Mouse (Mus musculus) gastrocnemius, postnatal 14 days (tissue): Measurements from ENCODE around the gene Ptprg. TPM values are rescaled to one million over a fixed set of nuclear protein-coding genes. Genes with fewer than 3 reads are reported as not detected.
A peak's percentile ranks its signal among the peaks of the same experiment; 100 is the strongest.

Experiments used
- DNase-seq: peaks from one replicate; pipeline ENCODE4 v3.0.0; 2021; ENCODE audit warnings: mixed read lengths
- intact Hi-C: fragments of 180-260 bp; cut with DNase I; formaldehyde crosslinking; loops from one replicate; pipeline ENCODE4 v1.15.1; 2025; ENCODE audit warnings: low total_unique reads
- total RNA-seq, 2 experiments: library from RNA; stranded (reverse); gene quantifications; 2 replicates each; pipeline ENCODE4 v1.2.3; 2021

The Ptprg gene
- total RNA-seq, 2 experiments from 2014 or later: 31.2 to 34.5 TPM

DNA sequence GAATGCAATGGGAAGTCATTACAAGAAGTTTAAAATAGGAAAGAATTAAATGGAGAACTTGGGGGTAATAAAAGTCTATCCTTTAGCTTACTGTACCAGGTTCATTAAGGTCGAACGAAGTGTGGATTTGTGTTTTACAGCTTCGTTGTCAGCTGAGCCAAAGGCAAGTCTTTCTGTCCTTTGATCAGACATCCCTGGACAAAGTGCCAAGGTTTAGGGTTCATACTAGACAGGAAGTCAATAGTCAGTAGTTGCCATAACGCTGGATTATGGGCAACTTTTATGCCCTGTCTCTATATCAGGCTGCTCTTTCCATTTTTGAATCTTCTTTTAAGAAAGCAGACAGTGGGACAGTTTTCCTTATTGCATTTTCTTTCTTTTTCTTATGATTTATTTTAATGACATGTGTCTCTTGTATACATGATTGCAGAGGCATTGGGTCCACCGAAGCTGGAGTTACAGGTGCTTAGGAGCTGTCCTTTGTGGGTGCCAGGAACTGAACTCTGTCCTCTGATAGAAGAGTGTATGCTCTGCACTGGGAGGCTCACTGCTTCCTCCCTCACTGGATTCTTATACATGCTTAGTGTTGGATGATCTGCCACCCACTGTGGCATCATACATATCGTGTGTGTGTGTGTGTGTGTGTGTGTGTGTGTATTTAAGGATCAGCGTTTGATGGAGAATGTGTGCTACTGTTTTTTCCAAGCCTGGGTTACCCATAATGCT lies 56.7 kb downstream of the Ptprg start:
- intact Hi-C loops: no loop called here
- no peak for DNase-seq

DNA sequence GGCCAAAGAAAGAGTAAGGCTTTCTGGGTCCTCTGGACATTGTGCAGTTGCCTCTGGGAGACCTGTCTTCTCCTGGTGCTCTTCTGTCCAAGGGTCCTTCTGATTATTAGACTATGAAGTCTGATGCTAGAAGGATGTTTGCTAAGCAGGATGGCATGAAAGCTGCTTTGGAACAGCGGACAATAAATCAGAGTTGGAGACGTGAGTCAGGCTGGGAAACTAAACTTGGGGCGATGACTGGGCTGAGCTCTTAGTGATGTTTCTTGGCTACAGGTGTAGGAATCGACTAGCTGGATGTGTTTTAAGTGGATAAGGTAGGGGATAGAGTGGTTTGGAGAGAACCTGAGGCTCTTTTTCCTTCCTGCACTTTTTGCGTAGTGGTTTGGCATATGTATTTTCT lies 59.1 kb downstream of the Ptprg start:
- intact Hi-C loops: no loop called here
- no peak for DNase-seq

- no peak for DNase-seq
- intact Hi-C loops: no loop called here
Measured at GRCm38 (mm10) chr14:11613146-11613545, 59.8 kb downstream of the Ptprg start.

- no peak for DNase-seq
- intact Hi-C loops: no loop called here
Measured at GRCm38 (mm10) chr14:11615697-11616096, 62.4 kb downstream of the Ptprg start.

DNA sequence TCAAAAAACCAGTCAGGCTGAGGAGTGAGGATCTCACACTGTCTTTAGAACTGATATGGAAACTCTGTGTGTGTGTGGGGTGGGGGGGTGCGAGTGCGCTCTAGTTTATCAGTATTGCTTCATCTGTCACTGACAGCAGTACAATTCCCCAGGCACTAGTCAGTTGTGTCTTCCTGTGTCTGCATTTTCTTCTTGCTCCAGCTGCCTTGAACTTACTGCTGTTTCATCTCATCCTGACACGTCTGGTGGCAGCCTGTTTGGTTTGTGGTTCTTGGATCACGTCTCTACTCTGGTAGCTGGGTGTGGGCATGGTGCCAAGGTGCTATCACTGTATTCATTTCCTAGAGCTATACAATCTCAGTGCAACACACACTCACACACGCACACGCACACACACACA lies 64.0 kb downstream of the Ptprg start:
- intact Hi-C loops: no loop called here
- no peak for DNase-seq

DNA sequence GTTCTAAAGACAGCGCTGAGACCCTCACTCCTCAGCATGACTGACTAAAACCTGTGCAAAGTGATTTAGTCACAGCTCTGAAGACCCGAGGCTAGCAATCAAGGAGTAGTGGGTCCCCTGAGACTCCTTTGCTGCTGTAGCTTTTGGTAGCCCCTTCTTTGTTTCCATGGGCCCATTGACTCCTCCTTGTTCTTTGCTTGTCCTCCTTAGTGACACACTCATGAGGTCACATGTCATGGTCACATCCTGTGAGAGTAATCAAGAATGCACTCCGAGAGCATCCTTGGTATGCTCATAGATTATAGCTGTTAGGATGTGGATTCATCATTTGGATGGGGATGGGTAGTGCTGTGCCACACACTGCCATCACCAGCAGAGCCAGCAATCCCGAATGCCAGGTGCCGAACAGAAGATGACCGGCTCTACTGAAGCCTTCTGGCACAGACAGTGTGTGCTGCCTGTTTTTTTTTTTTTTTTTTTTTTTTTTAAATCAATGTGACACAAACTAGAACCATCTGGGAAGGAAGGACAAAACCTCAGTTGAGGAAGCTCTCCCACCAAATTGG lies 64.9 kb downstream of the Ptprg start:
- intact Hi-C loops: no loop called here
- no peak for DNase-seq

DNA sequence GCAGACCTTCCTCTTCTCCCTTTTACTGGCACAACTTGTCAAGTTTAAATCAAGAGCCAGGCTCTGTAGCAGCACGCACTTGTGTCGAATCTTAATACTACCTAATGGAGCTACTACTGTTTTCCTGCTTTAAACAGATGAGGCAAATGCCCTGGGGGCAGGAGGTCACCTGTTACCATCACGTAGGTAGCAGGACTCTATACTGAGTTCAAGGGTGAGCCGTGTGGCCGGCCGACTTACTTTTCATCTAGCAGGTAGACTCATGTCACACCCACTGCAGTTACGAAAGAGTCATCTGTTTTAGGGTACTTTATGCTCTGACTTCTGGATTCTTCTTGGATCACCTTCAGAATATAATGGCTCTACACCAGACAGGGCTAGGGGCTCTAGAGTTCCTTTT lies 66.3 kb downstream of the Ptprg start:
- DNase-seq: no peak
- intact Hi-C loops: no loop called here

DNA sequence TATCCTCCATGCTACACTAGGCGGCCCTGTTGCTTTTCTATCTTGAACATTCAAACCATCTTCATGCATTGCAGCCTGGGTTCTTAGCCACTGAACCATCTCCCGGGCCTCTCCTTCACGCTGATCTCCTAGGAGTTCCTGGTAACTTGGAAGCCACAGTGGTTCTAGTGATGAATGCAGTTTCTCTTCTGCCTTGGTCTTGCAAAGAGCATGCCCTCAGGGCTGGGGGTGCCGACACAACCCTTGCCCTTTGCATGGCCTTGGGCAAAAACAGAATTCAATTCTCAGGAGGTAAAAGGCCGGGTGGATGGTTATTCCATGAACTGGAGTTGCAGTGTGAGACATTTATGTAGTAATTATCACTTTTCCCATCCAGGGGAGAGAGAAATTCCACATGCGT lies 67.0 kb downstream of the Ptprg start:
- intact Hi-C loops: no loop called here
- no peak for DNase-seq

GRCm38 (mm10) chr14:11620962-11621568 lies 67.7 kb downstream of the Ptprg start:
- no peak for DNase-seq
- intact Hi-C loops: no loop called here

DNA sequence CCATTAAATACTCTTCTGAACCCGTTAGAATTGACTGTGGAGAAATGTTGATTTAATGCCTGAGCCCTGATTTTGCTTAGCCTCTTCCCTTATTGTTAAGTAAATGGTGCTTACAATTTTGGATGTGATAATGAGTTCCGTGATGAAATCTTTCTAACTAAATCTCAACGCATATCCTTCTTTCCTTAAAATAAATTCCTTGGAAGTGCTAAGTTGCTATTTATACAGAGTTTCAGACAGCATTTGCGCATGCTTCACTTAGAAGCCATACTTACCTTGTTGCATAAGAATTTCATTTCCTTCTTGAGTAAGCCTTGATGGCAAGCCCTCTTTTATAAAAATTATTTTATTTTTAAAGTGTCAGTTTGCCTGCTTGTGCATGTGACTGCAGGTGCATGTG lies 70.2 kb downstream of the Ptprg start:
- intact Hi-C loops: no loop called here
- DNase-seq: no peak

- intact Hi-C loops: no loop called here
- no peak for DNase-seq
Measured at GRCm38 (mm10) chr14:11630736-11631135, 77.4 kb downstream of the Ptprg start.

DNA sequence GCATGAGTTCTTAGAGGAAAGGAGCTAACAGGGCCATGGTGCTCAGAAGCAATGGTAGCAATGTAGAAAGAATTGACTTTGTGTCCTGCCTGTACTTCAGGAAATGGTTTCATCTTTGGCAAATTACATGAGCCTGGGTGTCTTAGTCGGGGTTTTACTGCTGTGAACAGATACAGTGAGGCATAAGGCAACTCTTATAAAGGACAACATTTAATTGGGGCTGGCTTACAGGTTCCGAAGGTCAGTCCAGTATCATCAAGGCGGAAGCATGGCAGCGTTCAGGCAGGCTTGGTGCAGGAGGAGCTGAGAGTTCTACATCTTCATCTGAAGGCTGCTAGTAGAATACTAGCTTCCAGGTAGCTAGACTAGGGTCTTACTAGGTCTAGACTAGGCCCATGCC lies 78.2 kb downstream of the Ptprg start:
- intact Hi-C loops: no loop called here
- no peak for DNase-seq

DNA sequence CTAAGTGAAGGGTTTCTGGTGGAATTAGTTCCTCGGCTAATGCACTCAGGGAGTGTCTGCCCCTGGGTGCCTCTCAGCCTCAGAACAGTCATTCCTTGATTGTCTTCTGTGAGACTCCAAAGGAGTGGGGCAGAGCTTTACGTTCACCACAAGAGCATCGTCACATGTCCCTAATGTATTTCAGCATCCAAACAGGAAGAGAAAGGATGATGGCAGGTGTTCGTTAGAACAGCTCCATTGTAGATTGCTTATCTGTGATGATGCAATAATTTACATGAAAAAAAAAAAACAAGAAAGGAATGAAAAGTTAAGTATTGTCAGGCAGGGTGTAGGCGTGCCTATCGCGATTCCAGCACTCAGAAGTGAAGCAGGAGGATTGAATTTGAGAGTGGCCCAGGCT lies 84.3 kb downstream of the Ptprg start:
- no peak for DNase-seq
- intact Hi-C loops: no loop called here

DNA sequence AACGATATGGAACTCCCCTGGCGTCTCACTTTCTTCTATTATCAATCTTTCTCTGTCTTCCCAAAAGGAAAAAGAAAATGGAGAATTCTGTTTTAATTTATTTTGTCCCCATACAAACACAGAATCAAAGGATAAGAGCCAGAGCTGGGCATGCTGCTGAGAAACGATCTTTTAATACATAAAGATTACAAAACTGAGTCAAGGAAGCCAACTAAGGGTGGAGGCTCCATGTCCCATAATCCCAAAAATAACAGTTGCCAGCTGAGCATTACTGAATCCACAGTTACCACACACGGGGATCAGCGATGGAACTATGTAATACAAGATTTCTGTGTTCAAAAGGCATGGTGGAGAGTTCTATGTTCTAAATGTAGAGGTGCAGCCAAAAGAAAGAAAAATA lies 86.0 kb downstream of the Ptprg start:
- intact Hi-C loops: no loop called here
- DNase-seq: no peak

DNA sequence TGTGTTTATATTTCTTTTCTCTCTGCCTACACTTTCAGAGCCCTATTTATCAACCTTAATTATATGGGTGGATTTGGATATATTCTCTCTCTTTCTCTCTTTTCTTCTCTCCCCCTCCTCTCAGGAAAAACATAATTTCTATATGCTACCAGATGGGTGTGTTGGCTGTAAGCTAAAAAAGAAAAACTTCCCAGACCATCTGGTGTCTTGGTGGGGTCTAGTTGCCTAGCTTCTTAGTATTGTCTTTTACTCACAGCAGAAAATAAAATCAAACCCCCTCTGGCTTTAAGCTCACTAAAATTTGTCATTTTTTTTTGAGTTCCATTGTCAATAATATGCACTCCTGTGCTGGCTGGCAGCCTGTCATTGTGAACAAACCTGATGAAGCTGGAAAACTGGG lies 87.0 kb downstream of the Ptprg start:
- intact Hi-C loops: no loop called here
- no peak for DNase-seq

DNA sequence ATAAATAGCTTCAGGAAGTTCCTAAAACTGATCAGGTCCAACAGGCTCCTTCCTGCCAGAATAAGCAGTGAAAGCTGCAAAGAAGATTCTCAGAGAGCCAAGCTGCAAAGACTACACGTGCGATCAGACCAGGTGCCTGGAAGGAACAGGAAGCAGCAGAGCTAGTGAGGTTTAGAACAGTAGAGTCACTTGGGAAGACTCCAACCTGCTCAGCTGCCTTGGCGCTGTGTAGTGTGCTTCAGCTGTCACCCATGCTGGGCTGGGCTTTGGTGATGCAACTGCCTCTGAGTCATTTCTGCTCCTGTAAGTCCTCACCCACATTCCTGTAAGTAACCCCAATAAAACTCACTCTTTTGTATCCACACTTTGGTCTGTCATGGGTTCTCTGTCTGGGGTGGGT lies 87.7 kb downstream of the Ptprg start:
- DNase-seq: no peak
- intact Hi-C loops: no loop called here

DNA sequence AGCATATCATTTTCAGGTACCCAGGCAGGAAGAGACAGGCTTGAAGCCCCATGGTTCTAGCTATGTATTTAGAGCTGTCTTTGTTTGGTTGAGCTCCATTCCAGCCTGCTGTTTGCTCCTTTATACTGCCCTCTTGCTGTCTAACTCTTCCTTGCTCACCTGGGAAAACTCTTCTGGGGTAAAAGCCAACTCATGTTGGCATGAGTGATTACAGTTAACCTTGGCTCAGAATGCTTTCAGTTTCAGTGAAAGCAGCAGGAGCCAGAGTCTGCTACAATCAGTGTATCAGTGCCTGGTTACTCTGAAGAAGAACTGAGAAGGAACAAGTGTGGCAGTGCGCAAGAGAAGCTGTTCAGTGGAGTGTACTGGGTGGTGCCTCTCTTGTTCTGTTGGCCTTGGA lies 89.6 kb downstream of the Ptprg start:
- intact Hi-C loops: no loop called here
- DNase-seq: no peak

DNA sequence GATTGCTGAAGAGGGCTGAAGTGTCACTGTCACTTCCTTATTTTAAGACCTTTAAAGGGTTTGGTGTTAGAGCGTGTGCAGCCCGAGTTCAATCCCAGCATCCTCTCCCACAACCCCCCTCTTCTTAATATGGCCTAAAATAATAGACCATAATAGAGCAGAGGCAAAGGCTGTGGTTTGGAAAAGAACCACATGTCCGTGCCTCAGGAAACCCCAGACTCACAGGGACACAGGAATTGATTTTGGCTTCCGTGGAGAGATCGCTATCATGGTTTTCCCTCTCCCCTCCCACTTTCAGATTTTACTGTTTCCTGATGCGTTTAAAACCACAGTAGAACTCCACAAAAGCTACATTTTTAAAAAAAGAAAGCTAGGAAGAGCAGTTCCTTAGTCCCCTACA lies 104.0 kb downstream of the Ptprg start:
- no peak for DNase-seq
- intact Hi-C loops: no loop called here

DNA sequence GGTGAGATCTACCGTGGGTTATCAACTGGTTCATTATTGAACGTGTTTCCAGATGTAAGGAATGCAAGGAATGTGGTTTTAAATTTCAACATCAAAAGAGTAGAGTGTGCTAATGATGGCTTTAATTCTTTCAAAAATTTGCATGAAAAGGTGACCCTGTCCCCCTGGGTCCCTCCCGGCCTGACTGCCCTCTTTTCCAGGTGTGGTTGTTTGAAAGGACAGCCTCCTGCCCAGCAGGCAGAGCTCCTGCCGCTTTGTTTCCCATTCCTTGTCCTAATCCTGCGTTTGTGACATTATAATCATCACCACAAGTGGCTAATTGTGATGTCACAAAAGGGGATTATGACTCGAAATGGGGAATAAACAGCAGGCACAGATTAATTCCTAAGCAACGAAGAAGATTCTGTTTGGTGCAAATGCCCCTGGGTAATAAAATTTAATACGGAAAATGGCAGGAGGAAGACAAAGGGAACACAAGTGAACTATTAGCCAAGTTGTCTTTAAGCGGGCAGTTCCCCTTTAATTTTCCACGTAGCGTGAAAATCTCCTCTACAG lies 110.4 kb downstream of the Ptprg start:
- DNase-seq: no peak
- intact Hi-C loops: no loop called here

GRCm38 (mm10) chr14:11664302-11664701 lies 111.0 kb downstream of the Ptprg start:
- intact Hi-C loops: no loop called here
- peak; percentile 55 for DNase-seq

DNA sequence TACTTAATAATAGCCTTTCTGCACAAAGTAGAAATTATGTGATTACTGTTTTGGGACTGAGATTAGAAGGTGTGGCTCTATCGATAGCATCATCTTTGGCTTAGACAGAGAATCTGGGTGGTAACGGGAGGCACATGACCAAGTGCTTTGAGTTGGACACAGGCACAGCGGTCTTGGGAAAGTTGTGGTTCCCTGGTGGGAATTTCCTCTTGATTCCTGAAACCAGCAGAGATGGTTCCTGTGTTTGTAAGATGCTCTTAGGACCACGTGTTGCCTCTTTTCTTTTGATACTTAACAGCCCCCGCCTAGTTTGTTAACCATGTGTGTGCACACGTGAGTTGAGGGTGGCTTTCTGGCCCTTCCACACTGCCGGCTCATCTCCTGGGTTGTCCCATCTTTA lies 111.7 kb downstream of the Ptprg start:
- no peak for DNase-seq
- intact Hi-C loops: no loop called here
